Mouse (Mus musculus): ENCODE measurements around the gene Bmp8b.
"Not testable (repeated sequence)": the region's sequence is repeated elsewhere in the genome, so short reads cannot be mapped to it uniquely, and the experiment has no call there.

Gene Bmp8b

GRCm38 (mm10) chr4:123108056-123108455, 3.1 kb downstream of the Bmp8b start:
- no peak for ATAC-seq (ENCODE audit: insufficient number of reproducible peaks, low FRiP score, low TSS enrichment)

GRCm38 (mm10) chr4:123110751-123111150, 5.8 kb downstream of the Bmp8b start:
- no peak for ATAC-seq (ENCODE audit: insufficient number of reproducible peaks, low FRiP score, low TSS enrichment)

- ATAC-seq (ENCODE audit: insufficient number of reproducible peaks, low FRiP score, low TSS enrichment), result not testable (repeated sequence)
These were observed 6.5 kb downstream of the Bmp8b start for GRCm38 (mm10) chr4:123111275-123111983.

- no peak for ATAC-seq (ENCODE audit: insufficient number of reproducible peaks, low FRiP score, low TSS enrichment)
These were observed 7.3 kb downstream of the Bmp8b start for GRCm38 (mm10) chr4:123112216-123112764.

- ATAC-seq (ENCODE audit: insufficient number of reproducible peaks, low FRiP score, low TSS enrichment), result not testable (repeated sequence)
These were observed 9.7 kb downstream of the Bmp8b start for GRCm38 (mm10) chr4:123114651-123115050.

GRCm38 (mm10) chr4:123116011-123116410, 11.0 kb downstream of the Bmp8b start, which contains the start of gene Oxct2b:
Oxct2b (plus strand) TSS chr4:123116266.
- no peak for ATAC-seq (ENCODE audit: insufficient number of reproducible peaks, low FRiP score, low TSS enrichment)

GRCm38 (mm10) chr4:123116640-123117039, 11.7 kb downstream of the Bmp8b start:
- not testable (repeated sequence) for ATAC-seq (ENCODE audit: insufficient number of reproducible peaks, low FRiP score, low TSS enrichment)

GRCm38 (mm10) chr4:123121286-123121685, 16.3 kb downstream of the Bmp8b start:
- no peak for ATAC-seq (ENCODE audit: insufficient number of reproducible peaks, low FRiP score, low TSS enrichment)

- peak; percentile 74; the same call in 1 of the 2 replicates for ATAC-seq (ENCODE audit: insufficient number of reproducible peaks, low FRiP score, low TSS enrichment)
These were observed 21.7 kb downstream of the Bmp8b start for GRCm38 (mm10) chr4:123126626-123127025.

- peak; percentile 47; the same call in 1 of the 2 replicates for ATAC-seq (ENCODE audit: insufficient number of reproducible peaks, low FRiP score, low TSS enrichment)
These were observed 22.1 kb downstream of the Bmp8b start for GRCm38 (mm10) chr4:123127051-123127450.

GRCm38 (mm10) chr4:123137551-123137950, 32.6 kb downstream of the Bmp8b start:
- ATAC-seq (ENCODE audit: insufficient number of reproducible peaks, low FRiP score, low TSS enrichment), result no peak

GRCm38 (mm10) chr4:123139513-123140154, 34.7 kb downstream of the Bmp8b start, which contains the start of gene Ppie:
Ppie (minus strand) TSS chr4:123139951.
- ATAC-seq (ENCODE audit: insufficient number of reproducible peaks, low FRiP score, low TSS enrichment), result peak; percentile 96

- no peak for ATAC-seq (ENCODE audit: insufficient number of reproducible peaks, low FRiP score, low TSS enrichment)
These were observed 42.6 kb downstream of the Bmp8b start for GRCm38 (mm10) chr4:123147446-123148150.

GRCm38 (mm10) chr4:123152003-123152402, 47.0 kb downstream of the Bmp8b start:
- ATAC-seq (ENCODE audit: insufficient number of reproducible peaks, low FRiP score, low TSS enrichment), result no peak

- ATAC-seq (ENCODE audit: insufficient number of reproducible peaks, low FRiP score, low TSS enrichment), result no peak
These were observed 48.0 kb downstream of the Bmp8b start for GRCm38 (mm10) chr4:123152976-123153375.

- peak; percentile 31; the same call in 1 of the 2 replicates for ATAC-seq (ENCODE audit: insufficient number of reproducible peaks, low FRiP score, low TSS enrichment)
These were observed 50.0 kb downstream of the Bmp8b start for GRCm38 (mm10) chr4:123155004-123155403.

GRCm38 (mm10) chr4:123155427-123155826, 50.5 kb downstream of the Bmp8b start:
- ATAC-seq (ENCODE audit: insufficient number of reproducible peaks, low FRiP score, low TSS enrichment), result no peak

GRCm38 (mm10) chr4:123155840-123156239, 50.9 kb downstream of the Bmp8b start:
- ATAC-seq (ENCODE audit: insufficient number of reproducible peaks, low FRiP score, low TSS enrichment), result no peak

GRCm38 (mm10) chr4:123160571-123160970, 55.6 kb downstream of the Bmp8b start:
- no peak for ATAC-seq (ENCODE audit: insufficient number of reproducible peaks, low FRiP score, low TSS enrichment)

GRCm38 (mm10) chr4:123161251-123161650, 56.3 kb downstream of the Bmp8b start:
- ATAC-seq (ENCODE audit: insufficient number of reproducible peaks, low FRiP score, low TSS enrichment), result not testable (repeated sequence)
